Mouse (Mus musculus): ENCODE results near the gene S1pr3. TPM values are rescaled to one million over a fixed set of nuclear protein-coding genes. Genes with fewer than 3 reads are reported as not detected.

Gene S1pr3
- total RNA-seq, 1 experiment = 1.2 TPM

- no peak for DNase-seq (ENCODE audit: low read depth, low spot score)
- Histone ChIP-seq H3K4me3 (ENCODE audit: insufficient read depth in 1 of 2, low read depth in 1 of 2, low read length in 2 of 2, poor library complexity in 1 of 2, severe bottlenecking in 1 of 2) (no peak overlapping the region), H3K36me3 (ENCODE audit: control insufficient read depth, insufficient read depth, low read length, poor library complexity, severe bottlenecking) (no peaks in the 10 kb centered on the region), H3K9ac (ENCODE audit: insufficient read depth, low read depth, low read length, poor library complexity, severe bottlenecking) (no peak overlapping the region), H3K4me1 (ENCODE audit: control insufficient read depth in 2 of 2, insufficient read depth in 2 of 2, low read length in 2 of 2, poor library complexity in 1 of 2) (peaks cover 10 to 15% of the 10 kb centered on the region in 2 experiments; a peak in 3 of 4 replicates), H3K27ac (ENCODE audit: insufficient read depth, low read depth, low read length, poor library complexity, severe bottlenecking) (no peak overlapping the region), H3K9me3 (ENCODE audit: control insufficient read depth, insufficient read depth, low read depth, low read length) (no peaks in the 10 kb centered on the region)
- TF ChIP-seq HCFC1 (IDR thresholded peaks at IDR 0.05; ENCODE audit: borderline replicate concordance, insufficient read depth, low read length) = no peak
- TF ChIP-seq CHD2 (IDR thresholded peaks at IDR 0.05; ENCODE audit: low read depth, low read length) = no peak
- no peak for TF ChIP-seq ZC3H11A (IDR thresholded peaks at IDR 0.05; ENCODE audit: borderline replicate concordance, low read depth, low read length)
- TF ChIP-seq ZNF384 (IDR thresholded peaks at IDR 0.05; ENCODE audit: low read depth, low read length) = no peak
- TF ChIP-seq MAFK (IDR thresholded peaks at IDR 0.05; ENCODE audit: insufficient read depth, low read depth, low read length) = no peak
- in situ Hi-C loops (cut with MboI; ENCODE audit: low sequenced_read_pairs in 2 of 2, unreplicated experiment in 2 of 2) = loop anchor here in 1 of 2 experiments (25.0 kb wide), 1 partner anchor 217 kb away; no protein-coding TSS in a partner anchor
Measured at GRCm38 (mm10) chr13:51404566-51404965, 3.9 kb upstream of the S1pr3 start.

- in situ Hi-C loops (cut with MboI; ENCODE audit: low sequenced_read_pairs in 2 of 2, unreplicated experiment in 2 of 2) = loop anchor here in 1 of 2 experiments (25.0 kb wide), 1 partner anchor 219 kb away; no protein-coding TSS in a partner anchor
- Histone ChIP-seq H3K36me3 (ENCODE audit: control insufficient read depth, insufficient read depth, low read length, poor library complexity, severe bottlenecking) (no peaks in the 10 kb centered on the region), H3K4me1 (ENCODE audit: control insufficient read depth in 2 of 2, insufficient read depth in 2 of 2, low read length in 2 of 2, poor library complexity in 1 of 2) (peaks cover 7 to 10% of the 10 kb centered on the region in 2 experiments; a peak in 3 of 4 replicates), H3K4me3 (ENCODE audit: insufficient read depth in 1 of 2, low read depth in 1 of 2, low read length in 2 of 2, poor library complexity in 1 of 2, severe bottlenecking in 1 of 2) (no peak overlapping the region), H3K27ac (ENCODE audit: insufficient read depth, low read depth, low read length, poor library complexity, severe bottlenecking) (no peak overlapping the region), H3K9me3 (ENCODE audit: control insufficient read depth, insufficient read depth, low read depth, low read length) (no peaks in the 10 kb centered on the region), H3K9ac (ENCODE audit: insufficient read depth, low read depth, low read length, poor library complexity, severe bottlenecking) (no peak overlapping the region)
- TF ChIP-seq ZC3H11A (IDR thresholded peaks at IDR 0.05; ENCODE audit: borderline replicate concordance, low read depth, low read length) (no peak), ZNF384 (IDR thresholded peaks at IDR 0.05; ENCODE audit: low read depth, low read length) (no peak), MAFK (IDR thresholded peaks at IDR 0.05; ENCODE audit: insufficient read depth, low read depth, low read length) (no peak)
- no peak for DNase-seq (ENCODE audit: low read depth, low spot score)
Measured at GRCm38 (mm10) chr13:51405731-51406320, 2.6 kb upstream of the S1pr3 start.

- peaks cover 3 to 8% of the 10 kb centered on the region in 2 experiments; a peak in 3 of 4 replicates for H3K4me1 ChIP-seq (ENCODE audit: control insufficient read depth in 2 of 2, insufficient read depth in 2 of 2, low read length in 2 of 2, poor library complexity in 1 of 2)
- in situ Hi-C loops (cut with MboI; ENCODE audit: low sequenced_read_pairs in 2 of 2, unreplicated experiment in 2 of 2) = loop anchor here in 1 of 2 experiments (25.0 kb wide), 1 partner anchor 220 kb away; no protein-coding TSS in a partner anchor
Measured at GRCm38 (mm10) chr13:51407541-51408217, 760 bp upstream of the S1pr3 start.

GRCm38 (mm10) chr13:51409936-51410481, 1.6 kb downstream of the S1pr3 start:
- DNase-seq (ENCODE audit: low read depth, low spot score) = no peak
- no peak for TF ChIP-seq ZC3H11A (IDR thresholded peaks at IDR 0.05; ENCODE audit: borderline replicate concordance, low read depth, low read length)
- no peak for TF ChIP-seq HCFC1 (IDR thresholded peaks at IDR 0.05; ENCODE audit: borderline replicate concordance, insufficient read depth, low read length)
- TF ChIP-seq CHD2 (IDR thresholded peaks at IDR 0.05; ENCODE audit: low read depth, low read length) = no peak
- TF ChIP-seq ZNF384 (IDR thresholded peaks at IDR 0.05; ENCODE audit: low read depth, low read length) = no peak
- TF ChIP-seq MAFK (IDR thresholded peaks at IDR 0.05; ENCODE audit: insufficient read depth, low read depth, low read length) = no peak
- H3K9me3 ChIP-seq (ENCODE audit: control insufficient read depth, insufficient read depth, low read depth, low read length) = no peaks in the 10 kb centered on the region
- in situ Hi-C loops (cut with MboI; ENCODE audit: low sequenced_read_pairs in 2 of 2, unreplicated experiment in 2 of 2) = loop anchor here in 1 of 2 experiments (25.0 kb wide), 1 partner anchor 223 kb away; no protein-coding TSS in a partner anchor
- no peak overlapping the region for H3K4me3 ChIP-seq (ENCODE audit: insufficient read depth in 1 of 2, low read depth in 1 of 2, low read length in 2 of 2, poor library complexity in 1 of 2, severe bottlenecking in 1 of 2)
- H3K27ac ChIP-seq (ENCODE audit: insufficient read depth, low read depth, low read length, poor library complexity, severe bottlenecking) = no peak overlapping the region
- H3K4me1 ChIP-seq (ENCODE audit: control insufficient read depth in 2 of 2, insufficient read depth in 2 of 2, low read length in 2 of 2, poor library complexity in 1 of 2) = peaks cover 5 to 8% of the 10 kb centered on the region in 2 experiments; a peak in 3 of 4 replicates
- H3K9ac ChIP-seq (ENCODE audit: insufficient read depth, low read depth, low read length, poor library complexity, severe bottlenecking) = no peak overlapping the region
- H3K36me3 ChIP-seq (ENCODE audit: control insufficient read depth, insufficient read depth, low read length, poor library complexity, severe bottlenecking) = no peaks in the 10 kb centered on the region

More at GRCm38 (mm10) chr13:51407541-51408217, 760 bp upstream of the S1pr3 start:
- Histone ChIP-seq H3K36me3 (ENCODE audit: control insufficient read depth, insufficient read depth, low read length, poor library complexity, severe bottlenecking) (no peaks in the 10 kb centered on the region), H3K9ac (ENCODE audit: insufficient read depth, low read depth, low read length, poor library complexity, severe bottlenecking) (no peak overlapping the region), H3K4me3 (ENCODE audit: insufficient read depth in 1 of 2, low read depth in 1 of 2, low read length in 2 of 2, poor library complexity in 1 of 2, severe bottlenecking in 1 of 2) (0 out of 4 replicates have a peak overlapping the region, but pooled peaks of 1 of the 2 experiments have one; percentile 33), H3K9me3 (ENCODE audit: control insufficient read depth, insufficient read depth, low read depth, low read length) (no peaks in the 10 kb centered on the region), H3K27ac (ENCODE audit: insufficient read depth, low read depth, low read length, poor library complexity, severe bottlenecking) (no peak overlapping the region)
- no peak for TF ChIP-seq MAFK (IDR thresholded peaks at IDR 0.05; ENCODE audit: insufficient read depth, low read depth, low read length)
- no peak for TF ChIP-seq ZC3H11A (IDR thresholded peaks at IDR 0.05; ENCODE audit: borderline replicate concordance, low read depth, low read length)
- no peak for TF ChIP-seq HCFC1 (IDR thresholded peaks at IDR 0.05; ENCODE audit: borderline replicate concordance, insufficient read depth, low read length)
- TF ChIP-seq CHD2 (IDR thresholded peaks at IDR 0.05; ENCODE audit: low read depth, low read length) = no peak
- TF ChIP-seq ZNF384 (IDR thresholded peaks at IDR 0.05; ENCODE audit: low read depth, low read length) = no peak
- no peak for DNase-seq (ENCODE audit: low read depth, low spot score)

Data from ES-E14 (cell line).